Mouse (Mus musculus) embryonic facial prominence, embryonic 10.5 days (tissue): ENCODE measurements around the gene Akirin1. TPM values are rescaled to one million over a fixed set of nuclear protein-coding genes. Genes with fewer than 3 reads are reported as not detected.

ENCODE experiments used
- DNase-seq: peaks from one replicate; pipeline ENCODE4 v3.0.0-alpha.2; 2017; ENCODE audit warnings: low spot score
- H3K27ac ChIP-seq: fragments of 300-500 bp; sonication (generic); replicated peaks from 2 replicates; pipeline ENCODE4 v1.5.1; 2016; ENCODE audit warnings: mild to moderate bottlenecking
- H3K27me3 ChIP-seq: fragments of 300-500 bp; sonication (generic); replicated peaks from 2 replicates; pipeline ENCODE4 v1.6.1; 2016; ENCODE audit warnings: low read depth, mild to moderate bottlenecking; ENCODE audit not compliant: poor library complexity, severe bottlenecking
- H3K36me3 ChIP-seq: fragments of 300-500 bp; sonication (generic); replicated peaks from 2 replicates; pipeline ENCODE4 v1.6.1; 2016; ENCODE audit warnings: mild to moderate bottlenecking, moderate library complexity
- H3K4me1 ChIP-seq: fragments of 300-500 bp; sonication (generic); 2 replicates; pipeline ENCODE4 v1.6.1; 2016
- H3K4me3 ChIP-seq: fragments of 300-500 bp; sonication (generic); 2 replicates; pipeline ENCODE4 v1.5.1; 2016; ENCODE audit warnings: mild to moderate bottlenecking, moderate library complexity
- H3K9me3 ChIP-seq: fragments of 300-500 bp; sonication (generic); 2 replicates; pipeline ENCODE4 v1.6.1; 2016; ENCODE audit warnings: mild to moderate bottlenecking
- WGBS: fragments of 180-500 bp; shearing (Covaris S2); methylation state at CpG from one replicate; pipeline ENCODE4 v1.1.7; 2016; 5-methylcytosine and 5-hydroxymethylcytosine counted together
- polyA plus RNA-seq: library from polyadenylated mRNA; unstranded; fragments of >200 nt; fragmentation: Nextera tagmentation; extraction: Ambion mirVana; gene quantifications from 2 replicates; pipeline ENCODE4 v1.2.1, GENCODE M21; 2016

Akirin1 gene
- polyA plus RNA-seq = 55.0 and 57.3 TPM in 2 replicates

- Histone ChIP-seq H3K36me3 (peaks cover 4% of the 10 kb centered on the region; the same call in 1 of the 2 replicates), H3K9me3 (no peaks in the 10 kb centered on the region), H3K4me3 (peak within 1 kb of the TSS; percentile 97), H3K4me1 (peaks cover 13% of the 10 kb centered on the region), H3K27me3 (no peaks in the 10 kb centered on the region), H3K27ac (peak within 1 kb of the TSS; percentile 90)
- peak; percentile 99 for DNase-seq
- 1% methylated on average over 46 of the region's 46 CpGs for WGBS
These were observed at the start of gene Akirin1 for GRCm38 (mm10) chr4:123750152-123750651. Gene Akirin1, minus strand, starts transcription at chr4:123750345.

GRCm38 (mm10) chr4:123797856-123798255, 47.7 kb upstream of the Akirin1 start:
- Histone ChIP-seq H3K9me3 (no peaks in the 10 kb centered on the region), H3K4me3 (no peak overlapping the region), H3K27me3 (no peaks in the 10 kb centered on the region), H3K36me3 (no peaks in the 10 kb centered on the region), H3K4me1 (peaks cover 6% of the 10 kb centered on the region), H3K27ac (0 out of 2 replicates have a peak overlapping the region, but pooled peaks have one; percentile 10)
- DNase-seq = peak; percentile 48
- 55% methylated on average over 7 of the region's 7 CpGs for WGBS

- Histone ChIP-seq H3K4me3 (no peak overlapping the region), H3K27ac (no peak overlapping the region), H3K4me1 (peaks cover 6% of the 10 kb centered on the region), H3K27me3 (no peaks in the 10 kb centered on the region), H3K36me3 (no peaks in the 10 kb centered on the region), H3K9me3 (no peaks in the 10 kb centered on the region)
- WGBS = 89% methylated on average over 3 of the region's 3 CpGs
- DNase-seq = no peak
These were observed 47.3 kb upstream of the Akirin1 start for GRCm38 (mm10) chr4:123797403-123797802.

- 82% methylated on average over 2 of the region's 2 CpGs for WGBS
- no peak overlapping the region for H3K4me3 ChIP-seq
- DNase-seq = no peak
- H3K27ac ChIP-seq = no peak overlapping the region
- no peaks in the 10 kb centered on the region for H3K27me3 ChIP-seq
- H3K9me3 ChIP-seq = no peaks in the 10 kb centered on the region
- no peaks in the 10 kb centered on the region for H3K36me3 ChIP-seq
- H3K4me1 ChIP-seq = peaks cover 6% of the 10 kb centered on the region
These were observed 44.9 kb upstream of the Akirin1 start for GRCm38 (mm10) chr4:123795057-123795456.

- no peak overlapping the region for H3K4me3 ChIP-seq
- no peaks in the 10 kb centered on the region for H3K9me3 ChIP-seq
- H3K4me1 ChIP-seq = peaks cover 9% of the 10 kb centered on the region
- 96% methylated on average over 6 of the region's 6 CpGs for WGBS
- no peak for DNase-seq
- H3K27me3 ChIP-seq = no peaks in the 10 kb centered on the region
- no peaks in the 10 kb centered on the region for H3K36me3 ChIP-seq
- H3K27ac ChIP-seq = no peak overlapping the region
These were observed 43.0 kb upstream of the Akirin1 start for GRCm38 (mm10) chr4:123793136-123793535.

- Histone ChIP-seq H3K4me1 (peaks cover 9% of the 10 kb centered on the region), H3K27ac (no peak overlapping the region), H3K4me3 (no peak overlapping the region), H3K9me3 (no peaks in the 10 kb centered on the region), H3K36me3 (no peaks in the 10 kb centered on the region), H3K27me3 (no peaks in the 10 kb centered on the region)
- no peak for DNase-seq
- WGBS = 85% methylated on average over 2 of the region's 2 CpGs
These were observed 42.5 kb upstream of the Akirin1 start for GRCm38 (mm10) chr4:123792666-123793065.

- H3K4me3 ChIP-seq = no peak within 1 kb of the TSS
- H3K9me3 ChIP-seq = no peaks in the 10 kb centered on the region
- peaks cover 11% of the 10 kb centered on the region for H3K4me1 ChIP-seq
- H3K27ac ChIP-seq = no peak within 1 kb of the TSS; the same call in 1 of the 2 replicates
- H3K36me3 ChIP-seq = no peaks in the 10 kb centered on the region
- DNase-seq = peak; percentile 28
- H3K27me3 ChIP-seq = no peaks in the 10 kb centered on the region
- 29% methylated on average over 12 of the region's 12 CpGs for WGBS
These were observed 37.2 kb upstream of the Akirin1 start, which contains the start of gene Rhbdl2 for GRCm38 (mm10) chr4:123787191-123787985. Gene Rhbdl2, plus strand, starts transcription at chr4:123787874.

- H3K9me3 ChIP-seq = no peaks in the 10 kb centered on the region; the same call in 1 of the 2 replicates
- no peaks in the 10 kb centered on the region for H3K27me3 ChIP-seq
- H3K4me3 ChIP-seq = no peak overlapping the region
- no peaks in the 10 kb centered on the region for H3K4me1 ChIP-seq
- no peaks in the 10 kb centered on the region for H3K36me3 ChIP-seq
- no peak overlapping the region for H3K27ac ChIP-seq
- DNase-seq = no peak
- 77% methylated on average over 4 of the region's 4 CpGs for WGBS
These were observed 18.1 kb upstream of the Akirin1 start for GRCm38 (mm10) chr4:123768234-123768633.

GRCm38 (mm10) chr4:123767807-123768206, 17.7 kb upstream of the Akirin1 start:
- WGBS = 67% methylated on average over 3 of the region's 3 CpGs

GRCm38 (mm10) chr4:123765071-123765470, 14.9 kb upstream of the Akirin1 start:
- no peak for DNase-seq
- no peaks in the 10 kb centered on the region for H3K27me3 ChIP-seq
- no peaks in the 10 kb centered on the region; the same call in 1 of the 2 replicates for H3K9me3 ChIP-seq
- no peak overlapping the region for H3K4me3 ChIP-seq
- WGBS = 72% methylated on average over 6 of the region's 6 CpGs
- no peaks in the 10 kb centered on the region for H3K4me1 ChIP-seq
- H3K36me3 ChIP-seq = no peaks in the 10 kb centered on the region
- no peak overlapping the region for H3K27ac ChIP-seq

More at GRCm38 (mm10) chr4:123767807-123768206, 17.7 kb upstream of the Akirin1 start:
- Histone ChIP-seq H3K27ac (no peak overlapping the region), H3K9me3 (no peaks in the 10 kb centered on the region; the same call in 1 of the 2 replicates), H3K27me3 (no peaks in the 10 kb centered on the region), H3K36me3 (no peaks in the 10 kb centered on the region), H3K4me1 (no peaks in the 10 kb centered on the region), H3K4me3 (no peak overlapping the region)
- no peak for DNase-seq

GRCm38 (mm10) chr4:123758306-123758705, 8.2 kb upstream of the Akirin1 start:
- H3K27me3 ChIP-seq = no peaks in the 10 kb centered on the region
- H3K9me3 ChIP-seq = no peaks in the 10 kb centered on the region
- H3K4me3 ChIP-seq = no peak overlapping the region
- DNase-seq = no peak
- WGBS = 54% methylated on average over 4 of the region's 4 CpGs
- H3K27ac ChIP-seq = no peak overlapping the region
- H3K36me3 ChIP-seq = no peaks in the 10 kb centered on the region
- H3K4me1 ChIP-seq = no peaks in the 10 kb centered on the region

- WGBS = 2% methylated on average over 8 of the region's 8 CpGs
- H3K36me3 ChIP-seq = peaks cover 4% of the 10 kb centered on the region; the same call in 1 of the 2 replicates
- DNase-seq = no peak
- peaks cover 13% of the 10 kb centered on the region for H3K4me1 ChIP-seq
- H3K9me3 ChIP-seq = no peaks in the 10 kb centered on the region
- peak overlapping the region; percentile 90 for H3K27ac ChIP-seq
- H3K27me3 ChIP-seq = no peaks in the 10 kb centered on the region
- H3K4me3 ChIP-seq = peak overlapping the region; percentile 97
These were observed 665 bp upstream of the Akirin1 start for GRCm38 (mm10) chr4:123750707-123751312.
